Mouse (Mus musculus) intestine, embryonic 16.5 days (tissue): ENCODE results near the gene Adam12. TPM values are rescaled to one million over a fixed set of nuclear protein-coding genes. Genes with fewer than 3 reads are reported as not detected.

Source experiments
- ATAC-seq: fragments of 200-750 bp; cut with Nextera tagmentation; 2 replicates; pipeline ENCODE4 v1.8.0; 2017; ENCODE audit warnings: moderate TSS enrichment, moderate library complexity
- H3K27ac ChIP-seq: fragments of 300-500 bp; sonication (generic); 2 replicates; pipeline ENCODE4 v1.5.1; 2014; ENCODE audit warnings: mild to moderate bottlenecking, low read length
- H3K27me3 ChIP-seq: fragments of 300-500 bp; sonication (generic); replicated peaks from 2 replicates; pipeline ENCODE4 v1.6.1; 2014; ENCODE audit warnings: low read length, control low read depth, mixed read lengths; ENCODE audit not compliant: control insufficient read depth, insufficient read depth
- H3K36me3 ChIP-seq: fragments of 300-500 bp; sonication (generic); 2 replicates; pipeline ENCODE4 v1.6.1; 2014; ENCODE audit warnings: low read length, control low read depth; ENCODE audit not compliant: control insufficient read depth, insufficient read depth
- H3K4me1 ChIP-seq: fragments of 300-500 bp; sonication (generic); 2 replicates; pipeline ENCODE4 v1.6.1; 2014; ENCODE audit warnings: low read length, control low read depth, mixed read lengths; ENCODE audit not compliant: control insufficient read depth, insufficient read depth
- H3K4me2 ChIP-seq: fragments of 300-500 bp; sonication (generic); 2 replicates; pipeline ENCODE4 v1.6.1; 2014; ENCODE audit warnings: low read depth, low read length, control low read depth
- H3K4me3 ChIP-seq: fragments of 300-500 bp; sonication (generic); 2 replicates; pipeline ENCODE4 v1.5.1; 2014; ENCODE audit warnings: mild to moderate bottlenecking, low read length
- H3K9ac ChIP-seq: fragments of 300-500 bp; sonication (generic); 2 replicates; pipeline ENCODE4 v1.6.1; 2014; ENCODE audit warnings: low read depth, low read length
- H3K9me3 ChIP-seq: fragments of 300-500 bp; sonication (generic); 2 replicates; pipeline ENCODE4 v1.6.1; 2016; ENCODE audit warnings: low read length, control low read depth; ENCODE audit not compliant: control insufficient read depth
- WGBS: fragments of 180-500 bp; shearing (Covaris S2); extraction: QIAGEN DNeasy Blood & Tissue Kit; methylation state at CpG from one replicate; pipeline ENCODE4 v1.1.7; 2014; 5-methylcytosine and 5-hydroxymethylcytosine counted together
- polyA plus RNA-seq: library from polyadenylated mRNA; unstranded; fragments of >200 nt; fragmentation: Nextera tagmentation; extraction: Ambion mirVana; gene quantifications from 2 replicates; pipeline ENCODE4 v1.2.1, GENCODE M21; 2015

Adam12 gene
- polyA plus RNA-seq, 1 experiment from 2014 or later, result 3.0 TPM

- H3K27ac ChIP-seq, result no peak overlapping the region
- H3K9me3 ChIP-seq, result no peaks in the 10 kb centered on the region
- ATAC-seq, result no peak
- H3K4me3 ChIP-seq, result no peak overlapping the region
- no peak overlapping the region for H3K4me2 ChIP-seq
- no peaks in the 10 kb centered on the region for H3K27me3 ChIP-seq
- no peaks in the 10 kb centered on the region for H3K4me1 ChIP-seq
- H3K36me3 ChIP-seq, result no peaks in the 10 kb centered on the region
- H3K9ac ChIP-seq, result no peak overlapping the region
Measured at GRCm38 (mm10) chr7:134043576-134043975, 188.4 kb downstream of the Adam12 start.

GRCm38 (mm10) chr7:134042614-134043013, 189.3 kb downstream of the Adam12 start:
- H3K27ac ChIP-seq, result no peak overlapping the region
- no peaks in the 10 kb centered on the region for H3K4me1 ChIP-seq
- no peak for ATAC-seq
- no peaks in the 10 kb centered on the region for H3K36me3 ChIP-seq
- no peak overlapping the region for H3K4me3 ChIP-seq
- H3K9me3 ChIP-seq, result no peaks in the 10 kb centered on the region
- no peak overlapping the region for H3K4me2 ChIP-seq
- no peaks in the 10 kb centered on the region for H3K27me3 ChIP-seq
- H3K9ac ChIP-seq, result no peak overlapping the region

GRCm38 (mm10) chr7:134033939-134034338, 198.0 kb downstream of the Adam12 start:
- Histone ChIP-seq H3K4me3 (no peak overlapping the region), H3K9me3 (no peaks in the 10 kb centered on the region), H3K27me3 (no peaks in the 10 kb centered on the region), H3K4me2 (no peak overlapping the region), H3K4me1 (peaks cover 6% of the 10 kb centered on the region), H3K9ac (no peak overlapping the region), H3K27ac (no peak overlapping the region), H3K36me3 (no peaks in the 10 kb centered on the region)
- ATAC-seq, result no peak
- 81% methylated on average over 2 of the region's 2 CpGs for WGBS

GRCm38 (mm10) chr7:134032959-134033366, 199.0 kb downstream of the Adam12 start:
- ATAC-seq, result peak; percentile 60; the same call in 1 of the 2 replicates
- 13% methylated on average over 6 of the region's 6 CpGs for WGBS
- Histone ChIP-seq H3K4me1 (peaks cover 10% of the 10 kb centered on the region), H3K4me3 (no peak overlapping the region), H3K9ac (no peak overlapping the region), H3K4me2 (no peak overlapping the region), H3K9me3 (no peaks in the 10 kb centered on the region), H3K27me3 (no peaks in the 10 kb centered on the region), H3K27ac (peak overlapping the region; percentile 43; the same call in 1 of the 2 replicates), H3K36me3 (no peaks in the 10 kb centered on the region)

GRCm38 (mm10) chr7:134031787-134032186, 200.2 kb downstream of the Adam12 start:
- H3K4me3 ChIP-seq, result no peak overlapping the region
- H3K4me2 ChIP-seq, result no peak overlapping the region
- no peaks in the 10 kb centered on the region for H3K9me3 ChIP-seq
- no peak for ATAC-seq
- no peak overlapping the region for H3K9ac ChIP-seq
- peaks cover 12% of the 10 kb centered on the region for H3K4me1 ChIP-seq
- H3K27me3 ChIP-seq, result no peaks in the 10 kb centered on the region
- no peaks in the 10 kb centered on the region for H3K36me3 ChIP-seq
- 93% methylated on average over 6 of the region's 6 CpGs for WGBS
- H3K27ac ChIP-seq, result no peak overlapping the region

- H3K4me2 ChIP-seq, result no peak overlapping the region
- H3K9me3 ChIP-seq, result no peaks in the 10 kb centered on the region
- no peaks in the 10 kb centered on the region for H3K27me3 ChIP-seq
- H3K36me3 ChIP-seq, result no peaks in the 10 kb centered on the region
- no peak overlapping the region for H3K9ac ChIP-seq
- ATAC-seq, result no peak
- no peak overlapping the region for H3K27ac ChIP-seq
- no peak overlapping the region for H3K4me3 ChIP-seq
- peaks cover 15% of the 10 kb centered on the region for H3K4me1 ChIP-seq
- WGBS, result 60% methylated on average over 2 of the region's 2 CpGs
Measured at GRCm38 (mm10) chr7:134031256-134031655, 200.7 kb downstream of the Adam12 start.

- Histone ChIP-seq H3K36me3 (no peaks in the 10 kb centered on the region), H3K9me3 (no peaks in the 10 kb centered on the region), H3K27ac (0 out of 2 replicates have a peak overlapping the region, but pooled peaks have one; percentile 9), H3K27me3 (no peaks in the 10 kb centered on the region), H3K4me3 (no peak overlapping the region), H3K9ac (no peak overlapping the region), H3K4me2 (no peak overlapping the region), H3K4me1 (peaks cover 15% of the 10 kb centered on the region)
- ATAC-seq, result no peak
- WGBS, result 69% methylated on average over 7 of the region's 7 CpGs
Measured at GRCm38 (mm10) chr7:134028281-134028830, 203.6 kb downstream of the Adam12 start.

- no peak overlapping the region for H3K9ac ChIP-seq
- no peak for ATAC-seq
- no peaks in the 10 kb centered on the region for H3K9me3 ChIP-seq
- no peak overlapping the region for H3K4me2 ChIP-seq
- peaks cover 13% of the 10 kb centered on the region for H3K4me1 ChIP-seq
- 59% methylated on average over 5 of the region's 5 CpGs for WGBS
- no peaks in the 10 kb centered on the region for H3K27me3 ChIP-seq
- peak overlapping the region; percentile 70 for H3K27ac ChIP-seq
- H3K36me3 ChIP-seq, result no peaks in the 10 kb centered on the region
- H3K4me3 ChIP-seq, result no peak overlapping the region
Measured at GRCm38 (mm10) chr7:134027020-134027415, 204.9 kb downstream of the Adam12 start.

- Histone ChIP-seq H3K36me3 (no peaks in the 10 kb centered on the region), H3K27ac (peak overlapping the region; percentile 70), H3K4me3 (no peak overlapping the region), H3K4me1 (peaks cover 11% of the 10 kb centered on the region), H3K9ac (no peak overlapping the region), H3K4me2 (no peak overlapping the region), H3K27me3 (no peaks in the 10 kb centered on the region), H3K9me3 (no peaks in the 10 kb centered on the region)
- 40% methylated on average over 16 of the region's 16 CpGs for WGBS
- ATAC-seq, result peak; percentile 69
Measured at GRCm38 (mm10) chr7:134026200-134027019, 205.5 kb downstream of the Adam12 start.
